Mouse (Mus musculus): ENCODE measurements around the gene Exoc4. TPM values are rescaled to one million over a fixed set of nuclear protein-coding genes. Genes with fewer than 3 reads are reported as not detected.

The Exoc4 gene
- total and polyA plus RNA-seq, 3 experiments: 31.2 to 46.4 (median 41.9) TPM

- H3K27me3 ChIP-seq (replicated peaks): no peaks in the 10 kb centered on the region
- peak overlapping the region; percentile 8; the same call in 1 of the 2 replicates for H3K4me2 ChIP-seq (ENCODE audit: insufficient read depth, low read depth, poor library complexity, severe bottlenecking)
- dilution Hi-C loops (cut with MboI; ENCODE audit: extremely low pct_ligation_motif_present, extremely low pct_unique_long_range_greater_than_20kb, low sequenced_read_pairs) (no loop called here), in situ Hi-C loops (cut with MboI; ENCODE audit: low pct_ligation_motif_present, low pct_unique_long_range_greater_than_20kb, low sequenced_read_pairs) (no loop called here)
- no peak overlapping the region for H3K27ac ChIP-seq (ENCODE audit: insufficient read depth, low read depth)
- TF ChIP-seq MAX (IDR thresholded peaks at IDR 0.05; ENCODE audit: low read length) (no peak), USF1 (IDR thresholded peaks at IDR 0.05; ENCODE audit: low read depth, low read length) (no peak), MXI1 (IDR thresholded peaks at IDR 0.05; ENCODE audit: low read depth, low read length) (no peak), JUND (conservative IDR thresholded peaks at IDR 0.05; ENCODE audit: low read depth, low read length) (no peak), ZMIZ1 (IDR thresholded peaks at IDR 0.05; ENCODE audit: low read depth, low read length) (no peak), EP300 (IDR thresholded peaks at IDR 0.05; ENCODE audit: low read length) (no peak), ETS1 (conservative IDR thresholded peaks at IDR 0.05; ENCODE audit: low read depth, low read length) (no peak), NELFE (IDR thresholded peaks at IDR 0.05; ENCODE audit: low read depth, low read length) (no peak), TBP (conservative IDR thresholded peaks at IDR 0.05; ENCODE audit: low read depth, low read length) (no peak), PAX5 (IDR thresholded peaks at IDR 0.05; ENCODE audit: low read length) (no peak), TCF12 (IDR thresholded peaks at IDR 0.05; ENCODE audit: low read depth, low read length) (no peak), RCOR1 (conservative IDR thresholded peaks at IDR 0.05; ENCODE audit: low read depth, low read length) (no peak)
- no peaks in the 10 kb centered on the region for H3K9me3 ChIP-seq (replicated peaks; ENCODE audit: low read length)
- no peaks in the 10 kb centered on the region for H3K36me3 ChIP-seq (replicated peaks in 1 of 2; ENCODE audit: control insufficient read depth in 1 of 2, insufficient read depth in 1 of 2, low read length in 1 of 2)
- peaks cover 3 to 14% of the 10 kb centered on the region in 2 experiments; a peak in 3 of 4 replicates for H3K4me1 ChIP-seq (ENCODE audit: control insufficient read depth in 1 of 2, insufficient read depth in 2 of 2)
- no peak overlapping the region for H3K4me3 ChIP-seq (replicated peaks in 1 of 3; ENCODE audit: low read depth in 2 of 3, low read length in 2 of 3, poor library complexity in 1 of 3)
- no peak for DNase-seq (ENCODE audit: extremely low read depth)
- no peaks in the 10 kb centered on the region for H3K79me2 ChIP-seq (replicated peaks; ENCODE audit: control insufficient read depth, extremely low read depth, insufficient read depth, poor library complexity, severe bottlenecking)
- no peak overlapping the region for H3K9ac ChIP-seq (ENCODE audit: insufficient read depth, low read depth)
These were observed 681.4 kb downstream of the Exoc4 start for GRCm38 (mm10) chr6:33930087-33930945.

- Histone ChIP-seq H3K4me3 (replicated peaks in 1 of 3; ENCODE audit: low read depth in 2 of 3, low read length in 2 of 3, poor library complexity in 1 of 3) (no peak overlapping the region), H3K9ac (ENCODE audit: insufficient read depth, low read depth) (no peak overlapping the region), H3K27me3 (replicated peaks) (no peaks in the 10 kb centered on the region), H3K36me3 (replicated peaks in 1 of 2; ENCODE audit: control insufficient read depth in 1 of 2, insufficient read depth in 1 of 2, low read length in 1 of 2) (peaks cover 0 to 3% of the 10 kb centered on the region in 2 experiments), H3K27ac (ENCODE audit: insufficient read depth, low read depth) (no peak overlapping the region), H3K4me1 (ENCODE audit: control insufficient read depth in 1 of 2, insufficient read depth in 2 of 2) (no peaks in the 10 kb centered on the region), H3K79me2 (replicated peaks; ENCODE audit: control insufficient read depth, extremely low read depth, insufficient read depth, poor library complexity, severe bottlenecking) (no peaks in the 10 kb centered on the region), H3K9me3 (replicated peaks; ENCODE audit: low read length) (no peaks in the 10 kb centered on the region), H3K4me2 (ENCODE audit: insufficient read depth, low read depth, poor library complexity, severe bottlenecking) (no peak overlapping the region)
- in situ Hi-C loops (cut with MboI; ENCODE audit: low pct_ligation_motif_present, low pct_unique_long_range_greater_than_20kb, low sequenced_read_pairs) (no loop called here), dilution Hi-C loops (cut with MboI; ENCODE audit: extremely low pct_ligation_motif_present, extremely low pct_unique_long_range_greater_than_20kb, low sequenced_read_pairs) (no loop called here)
- no peak for DNase-seq (ENCODE audit: extremely low read depth)
- no peak for TF ChIP-seq TBP (conservative IDR thresholded peaks at IDR 0.05; ENCODE audit: low read depth, low read length)
- TF ChIP-seq PAX5 (IDR thresholded peaks at IDR 0.05; ENCODE audit: low read length): no peak
These were observed 689.0 kb downstream of the Exoc4 start for GRCm38 (mm10) chr6:33937906-33938305.

- peaks cover 0 to 3% of the 10 kb centered on the region in 2 experiments for H3K36me3 ChIP-seq (replicated peaks in 1 of 2; ENCODE audit: control insufficient read depth in 1 of 2, insufficient read depth in 1 of 2, low read length in 1 of 2)
- H3K27me3 ChIP-seq (replicated peaks): no peaks in the 10 kb centered on the region
- no peaks in the 10 kb centered on the region for H3K9me3 ChIP-seq (replicated peaks; ENCODE audit: low read length)
- DNase-seq (ENCODE audit: extremely low read depth): no peak
- TF ChIP-seq HCFC1 (IDR thresholded peaks at IDR 0.05; ENCODE audit: low read depth, low read length) (no peak), NELFE (IDR thresholded peaks at IDR 0.05; ENCODE audit: low read depth, low read length) (no peak), EP300 (IDR thresholded peaks at IDR 0.05; ENCODE audit: low read length) (no peak), ZMIZ1 (IDR thresholded peaks at IDR 0.05; ENCODE audit: low read depth, low read length) (no peak), UBTF (IDR thresholded peaks at IDR 0.05; ENCODE audit: low read depth, low read length) (no peak), USF1 (IDR thresholded peaks at IDR 0.05; ENCODE audit: low read depth, low read length) (no peak), SMC3 (IDR thresholded peaks at IDR 0.05; ENCODE audit: low read depth, low read length) (no peak), USF2 (conservative IDR thresholded peaks at IDR 0.05; ENCODE audit: low read depth, low read length) (no peak), BHLHE40 (IDR thresholded peaks at IDR 0.05; ENCODE audit: low read depth, low read length) (no peak), MAZ (IDR thresholded peaks at IDR 0.05; ENCODE audit: low read depth, low read length) (no peak), MAFK (IDR thresholded peaks at IDR 0.05; ENCODE audit: insufficient replicate concordance, low read length) (no peak), JUN (IDR thresholded peaks at IDR 0.05; ENCODE audit: insufficient read depth, low read depth, low read length) (no peak), MEF2A (IDR thresholded peaks at IDR 0.05; ENCODE audit: borderline replicate concordance, low read depth, low read length) (no peak), PAX5 (IDR thresholded peaks at IDR 0.05; ENCODE audit: low read length) (no peak)
- H3K4me2 ChIP-seq (ENCODE audit: insufficient read depth, low read depth, poor library complexity, severe bottlenecking): no peak overlapping the region
- no peak overlapping the region for H3K9ac ChIP-seq (ENCODE audit: insufficient read depth, low read depth)
- dilution Hi-C loops (cut with MboI; ENCODE audit: extremely low pct_ligation_motif_present, extremely low pct_unique_long_range_greater_than_20kb, low sequenced_read_pairs): no loop called here
- H3K27ac ChIP-seq (ENCODE audit: insufficient read depth, low read depth): no peak overlapping the region
- no peaks in the 10 kb centered on the region for H3K4me1 ChIP-seq (ENCODE audit: control insufficient read depth in 1 of 2, insufficient read depth in 2 of 2)
- H3K79me2 ChIP-seq (replicated peaks; ENCODE audit: control insufficient read depth, extremely low read depth, insufficient read depth, poor library complexity, severe bottlenecking): no peaks in the 10 kb centered on the region
- H3K4me3 ChIP-seq (replicated peaks in 1 of 3; ENCODE audit: low read depth in 2 of 3, low read length in 2 of 3, poor library complexity in 1 of 3): no peak overlapping the region
- in situ Hi-C loops (cut with MboI; ENCODE audit: low pct_ligation_motif_present, low pct_unique_long_range_greater_than_20kb, low sequenced_read_pairs): no loop called here
These were observed 690.3 kb downstream of the Exoc4 start for GRCm38 (mm10) chr6:33939169-33939568.
